Mouse (Mus musculus) MEL (cell line): ENCODE results near the gene Tle4. TPM values are rescaled to one million over a fixed set of nuclear protein-coding genes. Genes with fewer than 3 reads are reported as not detected.

Experiments
- DNase-seq: peaks from one replicate; pipeline ENCODE4 v3.0.0; 2011; ENCODE audit warnings: low read depth, low spot score
- H3K27ac ChIP-seq: 2 replicates; pipeline ENCODE4 v1.5.1; 2012; ENCODE audit warnings: low read depth, mild to moderate bottlenecking, control low read depth, low read length, moderate library complexity; ENCODE audit not compliant: control insufficient read depth
- H3K27me3 ChIP-seq, 2 experiments: fragments of 150-350 bp in 1 of 2; sonication (generic) in 1 of 2; 2 replicates each; pipeline ENCODE4 v1.6.1; 2012; ENCODE audit warnings: low read length in 2 of 2, mild to moderate bottlenecking in 2 of 2, improper control_type of control experiment in 1 of 2, moderate library complexity in 1 of 2; ENCODE audit not compliant: insufficient read depth in 2 of 2, control insufficient read depth in 1 of 2
- H3K36me3 ChIP-seq, 2 experiments: 2 replicates each; pipeline ENCODE4 v1.6.1; 2012 to 2014; ENCODE audit warnings: low read length in 2 of 2, improper control_type of control experiment in 1 of 2, inconsistent platforms in 1 of 2, mild to moderate bottlenecking in 1 of 2; ENCODE audit not compliant: insufficient read depth in 2 of 2, control insufficient read depth in 1 of 2
- H3K4me1 ChIP-seq, 2 experiments: fragments of 150-350 bp in 1 of 2; sonication (generic) in 1 of 2; 2 replicates each; pipeline ENCODE4 v1.6.1; 2012; ENCODE audit warnings: low read length in 2 of 2, improper control_type of control experiment in 1 of 2, mild to moderate bottlenecking in 1 of 2; ENCODE audit not compliant: insufficient read depth in 2 of 2, control insufficient read depth in 1 of 2
- H3K4me3 ChIP-seq, 2 experiments: fragments of 150-350 bp in 1 of 2; sonication (generic) in 1 of 2; 2 replicates each; pipeline ENCODE4 v1.5.1; 2012; ENCODE audit warnings: low read depth in 2 of 2, low read length in 2 of 2, mild to moderate bottlenecking in 2 of 2, moderate library complexity in 2 of 2, control low read depth in 1 of 2, improper control_type of control experiment in 1 of 2; ENCODE audit not compliant: control insufficient read depth in 1 of 2, insufficient read depth in 1 of 2
- H3K79me2 ChIP-seq: 2 replicates; pipeline ENCODE4 v1.6.1; 2012; ENCODE audit warnings: mild to moderate bottlenecking, low read length, moderate library complexity; ENCODE audit not compliant: control insufficient read depth, poor library complexity, insufficient read depth
- H3K9ac ChIP-seq: 2 replicates; pipeline ENCODE4 v1.6.1; 2012; ENCODE audit warnings: low read depth, mild to moderate bottlenecking, control low read depth, low read length, moderate library complexity; ENCODE audit not compliant: control insufficient read depth, poor library complexity, severe bottlenecking
- H3K9me3 ChIP-seq: fragments of 150-350 bp; sonication (generic); replicated peaks from 2 replicates; pipeline ENCODE4 v1.6.1; 2012; ENCODE audit warnings: mild to moderate bottlenecking, low read length, improper control_type of control experiment, moderate library complexity; ENCODE audit not compliant: insufficient read depth
- BHLHE40 ChIP-seq: IDR thresholded peaks from 2 replicates; pipeline ENCODE4 v1.6.1; 2012; ENCODE audit warnings: low read depth, mild to moderate bottlenecking, inconsistent platforms, low read length, improper control_type of control experiment, borderline replicate concordance
- CTCF ChIP-seq, 3 experiments: IDR thresholded peaks in 2 of 3; conservative IDR thresholded peaks in 1 of 3; 2 replicates each; pipeline ENCODE4 v1.5.1; 2011 to 2012; ENCODE audit warnings: low read length in 3 of 3, low read depth in 2 of 3, mild to moderate bottlenecking in 2 of 3, improper control_type of control experiment in 1 of 3, inconsistent platforms in 1 of 3, mixed read lengths in 1 of 3, moderate library complexity in 1 of 3; ENCODE audit not compliant: control insufficient read depth in 1 of 3, insufficient read depth in 1 of 3, poor library complexity in 1 of 3, severe bottlenecking in 1 of 3
- E2F4 ChIP-seq: IDR thresholded peaks from 2 replicates; pipeline ENCODE4 v1.6.1; 2011; ENCODE audit warnings: low read depth, low read length, improper control_type of control experiment, borderline replicate concordance
- ELF1 ChIP-seq: IDR thresholded peaks from 2 replicates; pipeline ENCODE4 v1.6.1; 2014; ENCODE audit warnings: low read depth, mild to moderate bottlenecking, inconsistent platforms, low read length, improper control_type of control experiment, moderate library complexity
- ETS1 ChIP-seq: IDR thresholded peaks from 2 replicates; pipeline ENCODE4 v1.6.1; 2012; ENCODE audit warnings: low read depth, mild to moderate bottlenecking, inconsistent platforms, low read length, improper control_type of control experiment, moderate library complexity
- GATA1 ChIP-seq: IDR thresholded peaks from 2 replicates; pipeline ENCODE4 v1.6.1; 2011; ENCODE audit warnings: low read depth, low read length, improper control_type of control experiment
- HCFC1 ChIP-seq: IDR thresholded peaks from 2 replicates; pipeline ENCODE4 v1.6.1; 2012; ENCODE audit warnings: low read depth, mild to moderate bottlenecking, inconsistent platforms, low read length, improper control_type of control experiment, moderate library complexity
- JUND ChIP-seq: IDR thresholded peaks from 2 replicates; pipeline ENCODE4 v1.6.1; 2011; ENCODE audit warnings: low read depth, mild to moderate bottlenecking, improper control_type of control experiment, low read length
- KAT2A ChIP-seq: conservative IDR thresholded peaks from 2 replicates; pipeline ENCODE4 v1.6.1; 2012; ENCODE audit warnings: low read depth, low read length, improper control_type of control experiment, inconsistent platforms
- MAFK ChIP-seq: IDR thresholded peaks from 2 replicates; pipeline ENCODE4 v1.6.1; 2011; ENCODE audit warnings: low read depth, mild to moderate bottlenecking, low read length, improper control_type of control experiment, borderline replicate concordance
- MAX ChIP-seq: IDR thresholded peaks from 2 replicates; pipeline ENCODE4 v1.6.1; 2011; ENCODE audit warnings: low read length, improper control_type of control experiment
- MYB ChIP-seq: IDR thresholded peaks from 2 replicates; pipeline ENCODE4 v1.6.1; 2011; ENCODE audit warnings: mild to moderate bottlenecking, low read depth, low read length, improper control_type of control experiment
- NELFE ChIP-seq: IDR thresholded peaks from 2 replicates; pipeline ENCODE4 v1.6.1; 2011; ENCODE audit warnings: low read depth, low read length, improper control_type of control experiment
- POLR2A ChIP-seq, 2 experiments: IDR thresholded peaks; 2 replicates each; pipeline ENCODE4 v1.6.1; 2011 to 2012; ENCODE audit warnings: low read length in 2 of 2, mild to moderate bottlenecking in 2 of 2, control low read depth in 1 of 2, improper control_type of control experiment in 1 of 2, low read depth in 1 of 2, moderate library complexity in 1 of 2; ENCODE audit not compliant: control insufficient read depth in 1 of 2, insufficient read depth in 1 of 2, poor library complexity in 1 of 2
- POLR2AphosphoS2 ChIP-seq: IDR thresholded peaks from 2 replicates; pipeline ENCODE4 v1.6.1; 2011; ENCODE audit warnings: low read length, improper control_type of control experiment
- POLR2AphosphoS5 ChIP-seq: IDR thresholded peaks from 2 replicates; pipeline ENCODE4 v1.6.1; 2012; ENCODE audit warnings: low read depth, borderline replicate concordance, mild to moderate bottlenecking, inconsistent platforms, low read length, moderate library complexity, mixed read lengths
- RCOR1 ChIP-seq: IDR thresholded peaks from 2 replicates; pipeline ENCODE4 v1.6.1; 2012; ENCODE audit warnings: low read depth, mild to moderate bottlenecking, inconsistent platforms, low read length, improper control_type of control experiment
- TBP ChIP-seq: IDR thresholded peaks from 2 replicates; pipeline ENCODE4 v1.8.0; 2011; ENCODE audit warnings: low read depth, low read length, improper control_type of control experiment
- TCF12 ChIP-seq: IDR thresholded peaks from 2 replicates; pipeline ENCODE4 v1.6.1; 2014; ENCODE audit warnings: low read depth, mild to moderate bottlenecking, inconsistent platforms, low read length, improper control_type of control experiment, moderate library complexity
- USF1 ChIP-seq: IDR thresholded peaks from 2 replicates; pipeline ENCODE4 v1.6.1; 2014; ENCODE audit warnings: low read depth, mild to moderate bottlenecking, inconsistent platforms, low read length, improper control_type of control experiment, moderate library complexity
- USF2 ChIP-seq, 2 experiments: IDR thresholded peaks; 2 replicates each; pipeline ENCODE4 v1.6.1; 2011 to 2012; ENCODE audit warnings: improper control_type of control experiment in 2 of 2, low read length in 2 of 2, borderline replicate concordance in 1 of 2, inconsistent platforms in 1 of 2, low read depth in 1 of 2, mild to moderate bottlenecking in 1 of 2; ENCODE audit not compliant: insufficient read depth in 1 of 2
- ZKSCAN1 ChIP-seq: IDR thresholded peaks from 2 replicates; pipeline ENCODE4 v1.6.1; 2012; ENCODE audit warnings: low read depth, mild to moderate bottlenecking, inconsistent platforms, low read length, improper control_type of control experiment, moderate library complexity
- ZMIZ1 ChIP-seq: IDR thresholded peaks from 2 replicates; pipeline ENCODE4 v1.6.1; 2012; ENCODE audit warnings: low read depth, mild to moderate bottlenecking, inconsistent platforms, low read length, improper control_type of control experiment, moderate library complexity
- polyA plus RNA-seq, 2 experiments: library from polyadenylated mRNA; stranded (reverse) in 1 of 2; unstranded in 1 of 2; fragments of >175 nt in 1 of 2; fragments of >200 nt in 1 of 2; gene quantifications; 2 replicates each; pipeline versions ENCODE4 v1.2.1 to v1.2.4; 2012; ENCODE audit warnings: low replicate concordance in 2 of 2, low read depth in 1 of 2; ENCODE audit not compliant: insufficient read length in 2 of 2, insufficient read depth in 1 of 2, missing spikeins in 1 of 2
- total RNA-seq: library from RNA; depleted of rRNA; stranded (reverse); fragments of 300-350 nt; gene quantifications from 2 replicates; pipeline ENCODE4 v1.2.3, GENCODE M21; 2012

Tle4 gene
- total and polyA plus RNA-seq, 3 experiments, result 6.0 to 42.5 (median 14.0) TPM

- DNase-seq, result no peak
- H3K9me3 ChIP-seq, result no peaks in the 10 kb centered on the region
Observed at GRCm38 (mm10) chr19:14547871-14548270, 50.0 kb downstream of the Tle4 start.

DNA sequence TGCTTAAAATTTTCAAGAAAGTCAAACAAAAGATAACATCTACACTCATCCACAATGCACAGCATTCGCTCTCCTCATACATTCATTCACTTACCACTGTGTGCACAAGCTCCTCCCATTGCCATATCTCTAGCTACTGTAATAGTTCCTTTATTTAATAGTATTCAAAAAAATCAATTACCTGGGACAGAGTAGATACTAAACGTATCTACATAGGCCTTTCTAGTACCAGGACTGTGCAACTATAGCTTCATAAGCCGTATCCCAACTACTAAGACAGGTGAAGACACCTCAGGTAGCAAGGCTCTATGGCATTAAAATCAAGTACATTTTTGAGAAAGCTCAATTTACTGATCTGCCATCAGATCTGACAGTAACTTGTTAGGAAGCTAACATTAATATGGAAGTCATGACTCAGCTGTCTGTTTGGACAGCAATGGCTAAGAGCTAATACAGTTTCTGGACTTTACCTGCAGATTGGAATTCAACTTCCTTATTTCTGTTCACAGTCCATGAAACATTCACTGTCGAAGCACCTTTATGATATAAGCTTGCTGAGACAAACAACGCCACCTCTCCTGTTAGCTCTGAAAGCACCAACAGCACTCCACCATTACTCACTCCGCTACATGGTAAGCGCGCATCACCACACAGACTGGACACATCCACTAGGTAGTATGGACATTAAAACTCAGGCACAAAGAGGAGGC, 50.6 kb downstream of the Tle4 start:
- no peaks in the 10 kb centered on the region for H3K27me3 ChIP-seq
- no peak for DNase-seq
- no peak for TF ChIP-seq ELF1
- TF ChIP-seq KAT2A, result no peak
- TF ChIP-seq MAX, result no peak
- TF ChIP-seq USF2 (IDR thresholded peaks at IDR 0.05; ENCODE audit: borderline replicate concordance in 1 of 2, insufficient read depth in 1 of 2, low read depth in 1 of 2, low read length in 2 of 2), result no peak
- no peak for TF ChIP-seq MAFK
- TF ChIP-seq POLR2AphosphoS2, result no peak
- no peak for TF ChIP-seq JUND
- TF ChIP-seq E2F4, result no peak
- TF ChIP-seq ETS1, result no peak
- no peak for TF ChIP-seq TCF12
- no peak for TF ChIP-seq GATA1
- TF ChIP-seq HCFC1, result no peak
- TF ChIP-seq, all 39 proteins: peak for 0
- Histone ChIP-seq H3K4me1 (no peaks in the 10 kb centered on the region), H3K9me3 (no peaks in the 10 kb centered on the region), H3K36me3 (peaks cover 1 to 7% of the 10 kb centered on the region in 2 experiments; a peak in 3 of 4 replicates), H3K79me2 (no peaks in the 10 kb centered on the region), H3K9ac (no peak overlapping the region), H3K27ac (no peak overlapping the region), H3K4me3 (no peak overlapping the region)

More at GRCm38 (mm10) chr19:14547871-14548270, 50.0 kb downstream of the Tle4 start:
- no peaks in the 10 kb centered on the region for H3K27me3 ChIP-seq
- TF ChIP-seq NELFE, result no peak
- TF ChIP-seq POLR2A (IDR thresholded peaks at IDR 0.05; ENCODE audit: control insufficient read depth in 1 of 2, insufficient read depth in 1 of 2, low read depth in 1 of 2, low read length in 2 of 2, poor library complexity in 1 of 2), result no peak
- no peak for TF ChIP-seq ETS1
- no peak for TF ChIP-seq TBP
- no peak for TF ChIP-seq MYB
- no peak for TF ChIP-seq ZKSCAN1
- TF ChIP-seq CTCF (IDR thresholded peaks at IDR 0.05 in 2 of 3, conservative IDR thresholded peaks at IDR 0.05 in 1 of 3; ENCODE audit: control insufficient read depth in 1 of 3, insufficient read depth in 1 of 3, low read depth in 2 of 3, low read length in 3 of 3, poor library complexity in 1 of 3, severe bottlenecking in 1 of 3), result no peak
- no peak for TF ChIP-seq BHLHE40
- no peak for TF ChIP-seq POLR2AphosphoS5
- TF ChIP-seq TCF12, result no peak
- no peak for TF ChIP-seq E2F4
- no peak for TF ChIP-seq HCFC1
- TF ChIP-seq ZMIZ1, result no peak
- TF ChIP-seq MAFK, result no peak
- TF ChIP-seq RCOR1, result no peak
- TF ChIP-seq USF1, result no peak
- H3K27ac ChIP-seq, result no peak overlapping the region
- H3K4me3 ChIP-seq, result no peak overlapping the region
- H3K9ac ChIP-seq, result no peak overlapping the region
- peaks cover 1 to 7% of the 10 kb centered on the region in 2 experiments; a peak in 3 of 4 replicates for H3K36me3 ChIP-seq
- H3K4me1 ChIP-seq, result no peaks in the 10 kb centered on the region
- no peaks in the 10 kb centered on the region for H3K79me2 ChIP-seq
